Mouse (Mus musculus) heart, adult 2 months (tissue): ENCODE data around the gene Rtn2.

Experiments used
- CTCF ChIP-seq: fragments of 200-600 bp; IDR thresholded peaks from 2 replicates; pipeline ENCODE4 v1.8.1; 2022; ENCODE audit warnings: antibody characterized with exemption, mild to moderate bottlenecking, moderate library complexity
- POLR2A ChIP-seq: fragments of 200-500 bp; IDR thresholded peaks from 2 replicates; pipeline ENCODE4 v1.6.1; 2011; ENCODE audit warnings: mild to moderate bottlenecking, low read depth, low read length, control low read depth; ENCODE audit not compliant: insufficient read depth

GRCm38 (mm10) chr7:19331910-19332309 is 49.5 kb downstream of the Rtn2 start:
- no peak for TF ChIP-seq CTCF
- TF ChIP-seq POLR2A: no peak
